Mouse (Mus musculus) cerebellum, postnatal 25 days (tissue): ENCODE results near the gene Psat1.

Experiments
- DNase-seq, 2 experiments: peaks; one replicate each; pipeline ENCODE4 v3.0.0; 2021; ENCODE audit warnings: mixed read lengths in 2 of 2

Psat1 gene

DNA sequence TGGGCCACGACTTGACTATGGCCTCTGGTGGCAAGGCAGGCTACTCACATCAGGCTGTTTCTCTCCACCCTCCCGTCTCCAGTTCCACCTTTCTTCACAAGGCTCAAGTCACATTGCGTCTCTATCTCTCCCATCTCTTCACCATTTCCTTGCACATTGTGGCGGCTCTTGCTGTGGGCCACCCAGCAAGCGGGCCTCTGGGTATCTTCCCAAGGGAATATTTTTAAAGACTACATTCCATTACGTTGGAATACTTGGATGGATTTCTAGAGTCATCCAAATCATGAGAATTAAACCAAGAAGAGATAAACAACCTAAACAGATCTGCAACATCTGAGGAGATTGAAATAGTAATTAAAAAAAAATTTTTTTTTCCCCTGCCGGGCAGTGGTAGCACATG, at the start of gene Psat1:
TSS of gene Psat1 (minus strand) at position 101 of the 400 bp plus-strand sequence.
- no peak for DNase-seq

DNA sequence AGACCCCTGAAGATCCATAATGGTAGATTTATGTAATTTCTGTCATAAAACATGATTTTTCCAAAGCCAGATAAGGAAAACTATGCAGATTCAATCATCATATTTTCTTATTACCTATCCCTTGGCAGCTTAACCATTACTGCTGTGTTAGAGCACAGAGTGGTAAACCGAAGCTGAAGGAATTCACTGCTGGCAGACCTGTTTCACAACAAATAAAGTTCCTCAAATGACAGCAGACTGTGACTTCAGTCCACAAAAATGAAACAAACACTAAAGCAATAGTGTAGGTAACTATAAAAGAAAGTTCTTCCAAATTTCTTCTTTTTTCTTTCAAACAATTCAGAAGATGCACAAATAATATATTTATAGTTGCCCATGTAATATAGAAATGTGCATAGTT, 43.0 kb upstream of the Psat1 start:
- no peak for DNase-seq

DNA sequence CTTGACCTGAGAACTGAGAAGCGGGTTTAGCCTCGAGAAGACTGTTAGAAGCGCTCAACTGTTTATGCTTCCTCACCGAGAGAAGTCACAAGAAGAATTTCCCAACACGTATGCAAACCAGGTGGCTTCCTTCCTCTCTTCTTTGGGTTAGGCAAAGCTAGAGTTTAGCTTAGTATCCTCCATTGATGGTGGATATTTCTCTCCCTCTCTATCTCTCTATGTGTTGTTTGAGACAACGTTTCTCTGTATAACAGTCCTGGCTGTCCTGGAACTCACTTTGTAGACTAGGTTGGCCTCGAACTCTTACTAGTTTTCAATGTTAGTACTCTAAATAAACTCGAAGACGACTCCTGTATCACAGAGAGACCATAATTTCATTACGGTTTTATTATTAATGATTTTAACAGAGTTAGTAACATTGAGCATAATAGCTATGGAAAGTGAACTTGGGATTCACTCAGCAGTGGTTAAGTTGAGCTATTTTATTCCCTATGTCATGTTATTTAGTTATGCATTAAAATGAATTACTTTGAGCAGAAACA, 38.1 kb upstream of the Psat1 start:
- no peak for DNase-seq

DNA sequence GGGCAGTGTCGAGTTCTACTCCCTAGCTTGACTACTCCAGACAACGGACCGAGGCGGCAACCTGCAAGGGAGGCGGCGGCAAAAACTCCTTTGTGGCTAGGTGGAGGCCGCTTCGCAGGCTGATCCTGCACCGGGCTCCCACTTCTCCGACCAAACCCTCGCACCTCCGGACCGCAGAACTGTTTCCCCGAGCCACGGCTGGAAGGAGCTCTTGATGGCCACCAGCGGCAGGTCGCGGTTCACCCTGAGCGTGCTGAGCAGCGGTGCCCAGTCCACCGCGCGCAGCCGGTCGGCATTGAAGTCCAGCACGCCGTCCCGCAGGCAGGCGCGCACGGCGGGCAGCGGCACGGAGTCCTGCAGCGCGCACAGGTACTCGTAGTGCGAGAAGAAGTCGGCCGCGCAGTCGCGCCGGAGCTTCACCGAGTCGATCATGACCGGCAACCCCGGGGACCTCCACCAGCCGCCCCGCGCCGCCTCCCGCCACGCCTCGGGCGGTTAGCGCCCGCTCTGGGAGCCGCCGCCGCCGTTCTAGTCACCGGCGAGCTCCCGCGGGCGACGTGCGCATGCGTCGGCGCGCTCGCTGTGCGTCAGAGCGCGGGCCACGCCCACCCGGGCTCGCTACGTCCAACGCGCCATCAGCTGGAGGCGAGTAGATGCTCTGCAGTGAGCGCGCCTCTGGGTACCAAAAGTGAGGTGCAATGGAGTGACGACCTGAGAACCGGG, 37.5 kb upstream of the Psat1 start, which contains the start of gene Cep78:
TSS of gene Cep78 (minus strand) at position 541 of the 723 bp plus-strand sequence.
- peak; percentile 95 to 98 for DNase-seq

DNA sequence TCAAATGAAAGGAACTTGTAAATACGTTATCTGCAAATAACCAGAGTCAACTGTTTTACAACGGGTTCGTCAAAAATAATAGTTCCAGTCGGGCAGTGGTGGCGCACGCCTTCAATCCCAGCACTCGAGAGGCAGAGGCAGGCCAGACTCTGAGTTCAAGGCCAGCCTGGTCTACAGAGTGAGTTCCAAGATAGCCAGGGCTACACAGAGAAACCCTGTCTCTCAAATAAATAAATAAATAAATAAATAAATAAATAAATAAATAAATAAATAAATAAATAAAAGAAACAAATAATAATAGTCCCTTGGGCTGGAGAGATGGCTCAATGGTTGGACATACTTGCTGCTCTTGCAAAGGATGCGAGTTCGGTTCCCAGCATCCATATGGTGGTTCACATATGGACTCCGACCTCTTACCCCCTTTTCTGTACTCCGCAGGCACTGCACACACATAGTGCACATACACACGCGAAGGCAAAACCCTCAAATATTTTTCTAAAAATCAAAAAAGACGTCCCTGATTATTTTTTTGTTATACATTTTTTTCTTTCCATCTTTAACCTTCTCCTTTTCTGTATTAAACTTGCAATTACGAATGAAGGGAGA, 36.7 kb upstream of the Psat1 start:
- DNase-seq: peak in 1 of 2 experiments; percentile 13

DNA sequence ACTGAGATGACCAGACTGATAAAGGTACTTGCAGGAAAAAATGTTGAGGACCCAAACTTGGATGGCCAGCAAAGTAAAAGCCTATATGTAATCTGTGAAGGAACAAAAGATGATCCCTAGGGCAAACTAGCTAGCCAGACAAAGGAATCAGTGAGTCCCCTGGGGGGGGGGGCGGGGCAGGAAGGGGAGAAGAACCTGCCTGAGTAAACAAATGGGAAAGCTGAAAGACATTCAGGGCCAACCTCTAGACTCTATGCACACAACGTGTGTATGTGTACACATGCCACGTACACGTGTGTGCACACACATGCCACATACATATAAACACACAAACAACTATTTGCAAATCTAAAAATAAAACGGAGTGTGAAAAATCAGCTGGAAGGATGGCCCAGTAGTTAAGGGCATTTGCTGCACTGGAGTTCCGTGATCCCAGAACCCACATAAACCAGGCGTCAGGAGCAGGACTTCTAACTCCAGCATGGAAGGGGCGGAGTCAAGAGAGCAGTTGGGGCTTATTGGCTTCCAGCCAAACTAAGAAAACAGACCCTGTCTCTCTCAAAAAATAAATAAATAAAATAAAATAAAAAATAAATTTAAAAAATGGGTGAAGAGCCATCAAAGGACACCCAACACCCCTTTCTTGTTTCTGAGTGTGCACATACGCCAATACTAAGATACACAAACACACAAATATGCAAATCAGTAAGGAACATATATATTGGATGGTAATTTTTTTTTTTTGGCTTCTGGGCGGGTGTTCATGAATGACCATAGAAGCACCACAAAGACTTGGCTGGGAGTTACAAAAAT, 36.0 kb upstream of the Psat1 start:
- DNase-seq: peak in 1 of 2 experiments; percentile 20

DNA sequence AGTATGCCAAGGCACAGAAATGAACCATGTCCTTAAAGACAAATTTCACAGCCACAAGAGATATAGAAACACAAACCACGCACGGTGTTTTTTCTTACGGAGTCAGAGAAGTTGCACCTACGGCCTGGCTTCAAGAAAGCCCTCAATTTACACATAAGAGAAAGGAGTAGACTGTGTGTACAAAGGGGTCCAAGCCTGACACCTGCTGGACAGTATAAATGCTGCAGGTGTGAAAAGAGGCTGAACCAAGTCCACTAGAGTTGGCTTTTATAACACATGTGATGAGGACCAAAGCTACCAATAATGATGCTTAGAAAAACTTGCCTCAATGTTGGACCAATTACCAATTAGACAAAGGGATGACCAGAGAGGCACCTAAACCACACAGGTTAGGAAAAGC, 34.7 kb upstream of the Psat1 start:
- peak; percentile 65 to 81 for DNase-seq

GRCm38 (mm10) chr19:15973365-15973764, 26.2 kb upstream of the Psat1 start:
- no peak for DNase-seq

DNA sequence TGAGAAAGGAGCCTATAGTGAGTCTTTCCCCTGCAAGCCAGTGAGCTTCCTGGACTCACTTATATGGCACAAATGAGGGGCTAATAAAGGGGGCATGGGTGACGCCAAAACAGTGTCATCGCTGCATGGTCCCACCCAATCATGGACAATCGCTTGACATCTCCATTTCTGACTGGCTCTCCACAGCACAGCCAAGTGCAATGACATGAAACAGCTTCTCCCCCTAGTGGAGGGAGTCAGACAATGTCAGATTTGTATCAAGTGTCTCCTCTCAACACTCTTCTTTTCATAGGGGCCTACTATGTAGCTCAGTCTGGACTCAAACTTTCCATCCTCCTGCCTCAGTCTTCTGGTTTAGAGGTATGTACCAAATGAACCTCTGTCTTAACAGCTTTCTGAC, 17.9 kb upstream of the Psat1 start:
- peak in 1 of 2 experiments; percentile 30 for DNase-seq

DNA sequence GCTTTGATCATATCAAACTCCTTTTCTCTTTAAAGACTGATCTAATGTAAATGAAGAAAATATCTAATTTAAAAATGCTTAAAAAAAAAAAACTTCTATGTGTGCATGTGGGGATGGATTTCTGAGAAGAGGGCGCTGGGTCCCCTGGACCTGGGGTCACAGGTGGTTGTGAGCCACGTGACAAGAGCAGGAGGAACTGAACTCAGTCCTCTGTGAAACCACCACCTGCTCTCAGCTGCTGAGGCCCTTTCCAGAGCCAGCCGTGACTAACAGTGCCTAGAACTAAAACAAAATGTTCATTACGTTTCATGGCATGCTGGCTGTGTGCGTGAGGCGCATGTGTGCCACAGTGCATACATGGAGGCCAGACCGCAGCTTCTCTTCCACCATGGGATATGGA, 17.4 kb upstream of the Psat1 start:
- no peak for DNase-seq

- DNase-seq: peak in 1 of 2 experiments; percentile 15
These were observed 16.0 kb upstream of the Psat1 start for GRCm38 (mm10) chr19:15963011-15963695.

- DNase-seq: no peak
These were observed 15.2 kb upstream of the Psat1 start for GRCm38 (mm10) chr19:15962313-15962712.

DNA sequence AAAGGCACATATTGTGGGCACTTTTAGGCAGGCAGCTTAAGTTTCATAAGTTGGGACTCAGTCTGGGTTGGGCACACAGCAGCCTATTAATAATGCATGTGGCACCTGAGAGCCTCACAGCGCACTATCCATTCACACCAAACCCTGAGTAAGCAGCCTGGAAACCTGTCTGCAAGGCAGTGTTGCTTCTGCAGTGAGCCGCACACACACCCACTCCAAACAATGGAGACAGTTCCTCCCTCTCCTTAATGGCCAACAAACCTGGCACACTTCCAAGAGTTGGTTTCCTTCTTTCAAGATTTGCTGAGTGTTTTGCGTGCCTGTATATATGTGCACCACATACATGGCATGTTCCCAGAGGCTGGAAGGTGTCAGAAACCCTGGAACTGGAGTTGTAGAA, 3.1 kb upstream of the Psat1 start:
- no peak for DNase-seq

DNA sequence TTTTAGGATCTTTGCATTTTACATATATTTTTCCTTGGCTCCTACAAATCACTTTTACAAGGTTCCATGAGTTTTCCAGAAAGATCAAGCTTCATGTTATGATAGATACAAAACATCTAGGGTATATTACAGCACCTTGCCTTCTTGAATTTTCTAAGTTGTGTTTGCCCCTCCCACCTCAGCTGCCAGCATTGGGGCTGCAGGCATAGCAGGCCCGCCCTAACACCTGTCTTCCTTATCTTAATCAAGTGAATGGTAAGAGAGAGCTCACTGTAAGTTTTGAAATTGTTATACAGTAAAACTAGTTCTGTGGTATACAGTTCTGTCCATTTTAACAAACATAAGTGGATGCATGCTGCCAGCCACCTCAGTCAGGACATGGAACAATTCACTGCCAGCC, 1.7 kb upstream of the Psat1 start:
- DNase-seq: no peak

DNA sequence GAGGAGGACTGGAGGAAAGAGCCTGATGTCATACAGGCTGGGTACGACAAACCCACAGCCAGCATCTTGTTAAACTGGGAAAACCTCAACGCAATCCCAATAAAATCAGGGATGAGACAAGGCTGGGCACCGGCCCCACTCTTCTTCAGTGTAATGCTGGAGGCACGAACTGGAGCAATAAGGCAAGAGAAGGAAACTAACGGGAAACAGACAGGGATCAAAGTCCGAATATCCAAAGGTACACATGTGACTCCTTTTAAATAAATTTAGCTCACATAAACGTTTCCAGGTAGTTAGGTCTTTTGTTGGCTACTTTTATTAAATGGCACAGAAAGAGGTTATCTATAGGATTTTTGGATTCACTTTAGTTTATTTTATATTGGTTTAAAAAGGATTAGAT, 1.3 kb upstream of the Psat1 start:
- DNase-seq: no peak

DNA sequence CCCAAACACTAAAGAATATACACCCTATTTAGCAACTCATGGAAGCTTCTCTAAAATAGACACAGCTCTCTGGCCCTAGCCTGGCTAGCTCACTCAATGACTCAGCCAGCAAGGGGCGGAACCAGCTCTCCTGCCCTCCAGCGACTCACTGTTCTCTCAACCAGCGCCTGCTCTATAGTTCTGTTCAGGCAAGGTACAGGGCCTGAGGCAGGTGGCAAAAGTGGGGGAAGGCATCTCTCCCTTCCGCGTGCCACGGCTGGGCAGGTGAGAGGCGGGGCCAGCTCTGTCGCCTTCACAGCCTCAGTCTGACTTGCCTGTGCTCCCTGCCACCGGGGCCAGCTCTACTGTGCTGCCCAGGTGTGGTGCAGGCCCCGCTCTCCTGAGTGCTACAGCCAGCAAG, 474 bp downstream of the Psat1 start:
- no peak for DNase-seq

GRCm38 (mm10) chr19:15943117-15943423, 4.1 kb downstream of the Psat1 start:
- DNase-seq: no peak

- DNase-seq: no peak
These were observed 4.6 kb downstream of the Psat1 start for GRCm38 (mm10) chr19:15942421-15943116.

GRCm38 (mm10) chr19:15941399-15941798, 5.7 kb downstream of the Psat1 start:
- DNase-seq: no peak

GRCm38 (mm10) chr19:15925719-15926045, 21.5 kb downstream of the Psat1 start:
- DNase-seq: peak; percentile 15 to 48

- DNase-seq: peak; percentile 78 to 84
These were observed 22.0 kb downstream of the Psat1 start for GRCm38 (mm10) chr19:15924866-15925718.
